Mouse (Mus musculus): ENCODE measurements around the gene Tomm70a. TPM values are rescaled to one million over a fixed set of nuclear protein-coding genes. Genes with fewer than 3 reads are reported as not detected.

Gene Tomm70a
- polyA plus RNA-seq, 1 experiment from 2014 or later = 49.4 TPM

DNA sequence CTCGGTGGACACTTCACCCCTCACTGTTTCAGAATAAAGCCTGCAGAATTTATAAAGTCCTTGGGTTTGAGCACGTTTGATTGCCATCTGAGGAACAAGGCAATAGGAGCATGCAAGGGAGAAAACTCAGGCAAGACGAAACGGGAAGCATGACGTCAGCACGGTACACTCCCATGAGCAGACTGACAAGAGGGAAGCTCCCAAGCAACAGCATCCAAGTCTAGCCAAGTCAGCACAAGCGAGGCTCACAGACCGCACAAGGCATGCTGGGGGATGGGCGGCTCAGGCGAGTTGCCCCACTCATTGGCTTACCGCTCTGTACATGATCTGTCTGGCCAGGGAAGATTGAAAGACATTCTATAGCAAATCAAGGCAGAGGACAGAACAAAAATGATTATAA is 59.7 kb downstream of the Tomm70a start:
- POLR2A ChIA-PET = no interaction called here
- in situ Hi-C loops (cut with MboI; ENCODE audit: low pct_unique_long_range_greater_than_20kb) = no loop called here
- H3K27me3 ChIP-seq = no peaks in the 10 kb centered on the region
- ATAC-seq (no peak), DNase-seq (ENCODE audit: low read depth, low spot score) (no peak)
- CTCF ChIA-PET = no interaction called here
- no peak for TF ChIP-seq CTCF (IDR thresholded peaks at IDR 0.05)

DNA sequence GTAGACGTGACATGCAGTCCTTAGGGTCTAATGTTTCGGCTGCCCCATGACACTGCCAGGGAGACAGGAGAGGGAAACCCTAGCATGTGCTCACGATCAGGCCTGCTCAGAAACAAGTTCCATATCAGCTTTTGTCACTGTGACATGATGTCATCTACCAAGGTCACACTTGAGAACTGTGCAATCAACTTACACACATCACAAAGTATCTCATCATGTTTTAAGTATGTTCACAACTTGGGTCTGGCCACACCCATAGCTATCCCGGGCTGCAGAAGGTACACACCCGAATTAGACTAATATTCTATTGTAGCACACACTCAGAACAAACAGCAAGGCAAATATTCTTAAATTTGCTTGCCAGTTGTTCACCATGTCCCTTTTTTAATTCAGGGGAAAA is 60.5 kb downstream of the Tomm70a start:
- no peak for TF ChIP-seq CTCF (IDR thresholded peaks at IDR 0.05)
- ChIA-PET CTCF (no interaction called here), POLR2A (no interaction called here)
- in situ Hi-C loops (cut with MboI; ENCODE audit: low pct_unique_long_range_greater_than_20kb) = no loop called here
- H3K27me3 ChIP-seq = no peaks in the 10 kb centered on the region
- ATAC-seq = no peak
- DNase-seq (ENCODE audit: low read depth, low spot score) = no peak

DNA sequence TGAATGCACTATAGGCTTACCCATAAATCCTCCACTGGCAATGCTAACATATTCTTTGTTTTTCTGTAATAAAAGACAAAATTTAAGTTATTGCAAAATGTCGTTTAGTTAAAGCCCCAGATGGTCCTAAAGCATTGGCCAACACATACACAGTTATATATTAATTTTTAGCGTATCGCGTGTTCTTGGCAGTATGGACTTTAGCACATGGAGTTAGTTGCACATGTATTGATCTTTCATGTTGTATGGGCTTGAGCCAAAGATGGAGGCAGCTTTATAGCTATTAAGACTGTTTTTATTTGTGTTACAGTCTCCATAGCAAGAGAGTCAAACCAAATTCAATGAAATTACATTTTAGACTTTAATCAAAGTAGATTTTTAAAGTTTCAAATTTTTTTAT is 65.1 kb downstream of the Tomm70a start:
- CTCF ChIA-PET = interaction anchor here (0.8 to 1.2 kb wide), 4 partner anchors 9 to 407 kb away, joined by 3 to 4 read pairs (median 3); no protein-coding TSS in a partner anchor
- POLR2A ChIA-PET = no interaction called here
- ATAC-seq (no peak), DNase-seq (ENCODE audit: low read depth, low spot score) (no peak)
- in situ Hi-C loops (cut with MboI; ENCODE audit: low pct_unique_long_range_greater_than_20kb) = no loop called here
- H3K27me3 ChIP-seq = no peaks in the 10 kb centered on the region
- no peak for TF ChIP-seq CTCF (IDR thresholded peaks at IDR 0.05)

DNA sequence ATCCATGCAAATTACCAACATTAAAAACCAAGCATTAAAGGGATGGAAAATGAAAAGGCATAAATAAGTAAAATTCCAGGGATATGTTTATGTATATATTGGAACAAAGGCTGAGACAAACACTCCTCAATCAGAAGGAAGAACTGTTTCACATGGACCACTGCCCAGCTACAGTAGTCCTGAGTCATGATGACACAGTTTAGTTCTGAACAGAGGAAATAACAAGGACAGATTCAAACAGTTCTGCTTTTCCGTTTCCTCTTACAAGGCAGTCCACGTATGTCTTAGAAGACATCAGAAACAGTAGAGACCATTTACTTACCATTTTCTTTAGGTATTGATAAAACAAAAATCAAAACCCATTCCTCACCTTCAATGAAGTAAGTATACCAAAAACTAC is 68.0 kb downstream of the Tomm70a start:
- TF ChIP-seq CTCF (IDR thresholded peaks at IDR 0.05) = no peak
- CTCF ChIA-PET = no interaction called here
- POLR2A ChIA-PET = interaction anchor here (0.6 kb wide), 1 partner anchor 847 kb away, joined by 3 read pairs; no protein-coding TSS in a partner anchor
- ATAC-seq = no peak
- no peaks in the 10 kb centered on the region for H3K27me3 ChIP-seq
- in situ Hi-C loops (cut with MboI; ENCODE audit: low pct_unique_long_range_greater_than_20kb) = no loop called here
- no peak for DNase-seq (ENCODE audit: low read depth, low spot score)

DNA sequence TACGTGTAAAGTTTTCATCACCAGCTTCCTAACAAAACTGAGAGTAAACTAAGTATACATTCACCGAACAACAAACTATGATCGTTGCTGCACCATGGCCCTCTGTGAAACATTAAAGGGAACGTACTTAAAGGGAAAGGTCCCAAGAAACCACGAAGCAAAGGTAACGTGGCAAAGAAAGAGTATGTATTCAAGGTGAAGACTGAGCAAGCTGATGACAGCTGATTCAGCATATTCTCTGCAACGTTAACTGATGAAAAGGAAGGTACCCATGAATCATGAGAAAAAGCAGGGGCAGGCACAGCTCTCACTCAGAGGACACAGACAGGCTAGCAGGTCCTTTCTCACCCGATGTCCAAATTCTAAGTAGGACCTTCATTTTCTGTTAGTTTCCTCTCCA is 68.9 kb downstream of the Tomm70a start:
- H3K27me3 ChIP-seq = no peaks in the 10 kb centered on the region
- in situ Hi-C loops (cut with MboI; ENCODE audit: low pct_unique_long_range_greater_than_20kb) = no loop called here
- ChIA-PET POLR2A (no interaction called here), CTCF (interaction anchor here (1.2 kb wide), 2 partner anchors 24 to 28 kb away, joined by 3 read pairs; no protein-coding TSS in a partner anchor)
- no peak for ATAC-seq
- no peak for DNase-seq (ENCODE audit: low read depth, low spot score)
- TF ChIP-seq CTCF (IDR thresholded peaks at IDR 0.05) = no peak

DNA sequence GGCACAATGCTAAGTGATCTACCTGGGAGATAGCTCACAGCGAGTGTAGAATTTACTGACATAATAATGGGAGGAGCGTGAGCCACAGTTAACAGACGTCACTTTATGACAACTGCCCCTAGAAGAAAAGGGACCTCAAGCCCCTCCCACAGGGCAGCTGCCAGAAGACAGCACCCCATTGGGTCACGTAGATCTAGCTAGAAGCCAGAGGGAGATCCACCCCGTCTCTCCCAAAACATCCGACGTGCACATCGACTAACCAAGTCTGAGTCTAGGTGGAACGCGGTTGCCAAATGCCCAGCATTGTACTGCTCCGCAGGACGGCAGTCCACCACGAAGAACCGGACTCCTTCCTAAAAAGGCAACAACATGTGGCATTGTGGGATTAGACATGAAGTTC is 69.7 kb downstream of the Tomm70a start:
- POLR2A ChIA-PET = no interaction called here
- no peak for DNase-seq (ENCODE audit: low read depth, low spot score)
- in situ Hi-C loops (cut with MboI; ENCODE audit: low pct_unique_long_range_greater_than_20kb) = no loop called here
- TF ChIP-seq CTCF (IDR thresholded peaks at IDR 0.05) = no peak
- CTCF ChIA-PET = interaction anchor here (1.2 kb wide), 1 partner anchor 29 kb away, joined by 3 read pairs; no protein-coding TSS in a partner anchor
- no peaks in the 10 kb centered on the region for H3K27me3 ChIP-seq
- no peak for ATAC-seq

DNA sequence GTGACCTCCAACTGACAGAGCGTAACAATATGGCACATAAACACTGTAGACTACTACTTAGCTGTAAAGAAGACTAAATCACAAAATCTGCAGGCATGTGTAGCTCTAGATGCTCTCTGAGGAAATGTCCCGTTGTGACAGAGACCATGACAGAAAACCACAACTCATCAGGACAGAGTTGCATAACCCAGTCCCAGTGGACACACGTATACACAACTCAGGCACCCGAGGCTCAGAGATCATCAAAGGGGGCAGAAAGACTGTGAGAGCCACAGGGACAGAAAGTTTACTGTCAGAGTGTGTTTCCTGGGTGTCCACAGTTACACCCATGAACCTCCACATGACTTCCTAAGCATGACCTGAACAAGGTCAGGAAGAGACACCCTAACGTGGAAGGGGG is 75.1 kb downstream of the Tomm70a start:
- ChIA-PET CTCF (interaction anchor here (1.4 to 4.5 kb wide), 2 partner anchors 11 to 13 kb away, joined by 5 to 10 read pairs; no protein-coding TSS in a partner anchor), POLR2A (no interaction called here)
- in situ Hi-C loops (cut with MboI; ENCODE audit: low pct_unique_long_range_greater_than_20kb) = no loop called here
- no peak for DNase-seq (ENCODE audit: low read depth, low spot score)
- TF ChIP-seq CTCF (IDR thresholded peaks at IDR 0.05) = no peak
- H3K27me3 ChIP-seq = no peaks in the 10 kb centered on the region
- no peak for ATAC-seq

DNA sequence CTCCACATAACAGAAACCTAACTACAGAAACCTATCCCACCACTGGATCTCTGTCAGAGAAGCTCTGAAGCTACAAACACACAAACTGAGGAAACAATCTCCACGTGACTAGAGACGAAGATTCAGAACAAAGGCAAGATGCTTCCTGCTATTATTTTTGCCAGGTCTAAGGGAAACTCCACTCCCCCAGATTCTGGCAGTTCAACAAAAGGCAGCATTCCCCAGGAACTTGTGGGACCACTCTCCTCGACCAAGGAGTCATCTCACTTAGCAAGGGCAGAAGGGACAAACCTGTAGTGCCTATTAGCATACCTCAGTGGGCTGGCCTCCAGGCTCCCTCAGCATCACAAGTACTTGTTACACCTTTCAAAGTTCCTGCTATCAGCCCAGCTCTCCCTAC is 75.8 kb downstream of the Tomm70a start:
- CTCF ChIA-PET = interaction anchor here (1.4 to 4.5 kb wide), 3 partner anchors 10 to 16 kb away, joined by 5 to 15 read pairs (median 10); no protein-coding TSS in a partner anchor
- in situ Hi-C loops (cut with MboI; ENCODE audit: low pct_unique_long_range_greater_than_20kb) = no loop called here
- ATAC-seq (no peak), DNase-seq (ENCODE audit: low read depth, low spot score) (no peak)
- TF ChIP-seq CTCF (IDR thresholded peaks at IDR 0.05) = no peak
- no peaks in the 10 kb centered on the region for H3K27me3 ChIP-seq
- POLR2A ChIA-PET = no interaction called here

Other genes with a start within 250 kb of the Tomm70a start
- gene Tmem45a, start 235.5 kb upstream of the Tomm70a start, polyA plus RNA-seq (2021) = not detected
- not detected for gene Lnp1, start 193.6 kb upstream of the Tomm70a start, polyA plus RNA-seq (2021)
- not detected for gene Tmem45a2, start 50.3 kb upstream of the Tomm70a start, polyA plus RNA-seq (2021)
- gene Nit2, start 45.6 kb downstream of the Tomm70a start, polyA plus RNA-seq (2021) = 58.8 TPM
- gene Tbc1d23, start 109.8 kb downstream of the Tomm70a start, polyA plus RNA-seq (2021) = 38.6 TPM
- gene Tmem30c, start 171.2 kb downstream of the Tomm70a start, polyA plus RNA-seq (2021) = not detected
- 116 TPM for gene Filip1l, start 231.4 kb downstream of the Tomm70a start, polyA plus RNA-seq (2021)